Mouse (Mus musculus) gastrocnemius, postnatal 4 days (tissue): ENCODE data around the gene Ffar4. TPM values are rescaled to one million over a fixed set of nuclear protein-coding genes. Genes with fewer than 3 reads are reported as not detected.
A peak's percentile ranks its signal among the peaks of the same experiment; 100 is the strongest.

Source experiments
- DNase-seq, 2 experiments: peaks; one replicate each; pipeline ENCODE4 v3.0.0; 2021 to 2022; ENCODE audit warnings: low spot score in 2 of 2, mixed read lengths in 2 of 2
- long read RNA-seq, 2 experiments: library from polyadenylated mRNA; stranded (forward); transcript quantifications; one replicate each; pipeline ENCODE4 v2.0.0; 2021
- total RNA-seq, 2 experiments: library from RNA; stranded (reverse); gene quantifications; 2 replicates each; pipeline ENCODE4 v1.2.3; 2021

Gene Ffar4
- total RNA-seq: under 1 TPM in 1 of 2 experiments, not detected in 1; 0.31 TPM
- long read RNA-seq, experiment 1: 0 reads
- long read RNA-seq, experiment 2, partial matches to known transcripts: 0 of 1 reads
- long read RNA-seq, experiment 2, other reads (novel, unspliced or antisense): 0 of 1 reads

DNA sequence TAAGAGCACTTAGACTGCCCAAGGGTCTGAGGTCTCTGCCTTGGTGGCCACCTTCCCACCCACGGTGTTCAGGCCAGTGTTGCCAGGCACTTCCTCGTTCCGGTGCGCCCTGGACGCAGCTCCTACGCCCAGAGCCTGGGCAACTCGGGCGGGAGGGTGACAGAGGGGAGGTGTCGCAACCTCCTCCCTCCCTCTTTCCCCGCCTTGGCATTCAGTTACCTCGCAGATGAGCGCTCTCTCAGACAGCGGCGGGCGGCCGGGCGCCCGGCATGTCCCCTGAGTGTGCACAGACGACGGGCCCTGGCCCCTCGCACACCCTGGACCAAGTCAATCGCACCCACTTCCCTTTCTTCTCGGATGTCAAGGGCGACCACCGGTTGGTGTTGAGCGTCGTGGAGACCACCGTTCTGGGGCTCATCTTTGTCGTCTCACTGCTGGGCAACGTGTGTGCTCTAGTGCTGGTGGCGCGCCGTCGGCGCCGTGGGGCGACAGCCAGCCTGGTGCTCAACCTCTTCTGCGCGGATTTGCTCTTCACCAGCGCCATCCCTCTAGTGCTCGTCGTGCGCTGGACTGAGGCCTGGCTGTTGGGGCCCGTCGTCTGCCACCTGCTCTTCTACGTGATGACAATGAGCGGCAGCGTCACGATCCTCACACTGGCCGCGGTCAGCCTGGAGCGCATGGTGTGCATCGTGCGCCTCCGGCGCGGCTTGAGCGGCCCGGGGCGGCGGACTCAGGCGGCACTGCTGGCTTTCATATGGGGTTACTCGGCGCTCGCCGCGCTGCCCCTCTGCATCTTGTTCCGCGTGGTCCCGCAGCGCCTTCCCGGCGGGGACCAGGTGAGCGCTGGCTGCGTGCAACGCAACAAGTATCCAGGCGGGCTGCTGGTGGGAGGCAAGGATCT, at the start of gene Ffar4:
Ffar4 (plus strand) TSS at position 214 of the 901 bp plus-strand sequence.
- no peak for DNase-seq

GRCm38 (mm10) chr19:38049686-38050085, 47.2 kb upstream of the Ffar4 start:
- no peak for DNase-seq

- DNase-seq: no peak
Measured at GRCm38 (mm10) chr19:38053227-38054041, 43.4 kb upstream of the Ffar4 start.

DNA sequence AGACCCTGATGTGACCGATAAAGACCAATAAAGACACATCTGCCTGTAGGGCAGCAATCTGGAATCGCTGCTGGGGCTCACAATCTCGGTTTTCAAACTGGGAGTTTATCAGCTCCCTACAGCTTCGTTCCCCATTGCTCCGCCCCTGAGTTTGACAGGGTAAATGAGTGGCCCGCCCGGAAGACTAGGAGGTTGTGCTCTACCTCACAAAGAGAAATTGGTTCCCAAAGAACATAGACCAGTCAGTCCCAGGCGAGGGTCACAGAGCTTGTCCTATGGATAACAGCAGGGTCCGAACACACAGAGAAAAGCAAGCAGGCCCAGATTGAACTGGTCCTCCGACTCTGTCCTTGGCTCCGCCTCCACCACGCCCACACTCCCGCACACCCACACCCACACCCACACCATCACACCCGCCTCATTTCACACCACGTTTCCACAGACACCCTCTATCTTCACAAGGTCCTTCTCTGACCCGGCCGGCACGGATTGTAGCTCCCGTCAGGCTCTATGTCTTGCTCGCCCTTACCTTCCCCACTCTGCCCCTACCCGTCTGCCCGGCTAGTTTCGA, 42.6 kb upstream of the Ffar4 start:
- DNase-seq: peak in 1 of 2 experiments; percentile 79

DNA sequence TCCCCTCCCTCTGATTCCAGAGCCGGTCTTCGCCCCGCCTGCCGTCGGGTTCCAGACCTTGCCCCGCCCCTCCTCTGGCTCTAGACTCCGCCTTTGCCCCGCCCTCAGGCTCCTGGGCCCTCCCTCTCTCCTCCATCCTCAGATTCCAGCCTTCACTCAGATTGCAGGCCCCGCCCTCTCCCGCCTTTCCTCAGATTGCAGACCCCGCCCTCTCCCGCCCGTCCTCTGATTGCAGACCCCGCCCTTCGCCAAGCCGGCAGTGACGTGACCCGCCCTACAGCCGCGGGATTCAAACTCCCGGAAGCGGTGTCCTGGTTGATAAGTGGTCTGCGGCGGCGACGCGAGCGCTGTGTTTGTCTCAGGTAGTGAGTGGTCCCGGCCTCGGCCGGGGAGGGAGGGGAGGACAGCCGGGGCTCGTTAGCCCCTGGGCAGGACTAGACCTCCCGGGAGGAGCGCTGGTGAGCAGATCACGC, 42.1 kb upstream of the Ffar4 start, which contains the start of gene Cep55:
Cep55 (plus strand) TSS at position 292 of the 473 bp plus-strand sequence.
- DNase-seq: peak; percentile 83 to 96

GRCm38 (mm10) chr19:38055798-38056197, 41.1 kb upstream of the Ffar4 start:
- no peak for DNase-seq

DNA sequence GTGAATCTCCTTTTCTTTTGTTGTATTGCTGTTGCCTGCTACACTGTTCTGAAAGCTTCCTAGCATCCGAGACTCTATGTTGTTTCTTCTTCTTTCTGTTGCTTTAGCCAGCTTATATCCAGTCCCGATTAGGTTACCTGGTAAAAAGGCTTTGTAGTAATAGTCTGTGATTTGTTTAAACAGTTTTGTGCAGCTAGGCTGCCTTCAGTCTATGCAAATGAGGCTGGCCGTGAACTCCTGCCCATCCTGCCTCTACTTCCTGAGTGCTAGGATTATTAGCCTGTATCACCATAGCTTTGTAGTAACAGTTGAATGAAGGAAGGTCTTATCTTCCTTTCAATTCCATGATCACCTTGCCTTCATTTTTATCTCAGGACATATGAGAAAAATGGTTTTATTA, 40.6 kb upstream of the Ffar4 start:
- DNase-seq: no peak

DNA sequence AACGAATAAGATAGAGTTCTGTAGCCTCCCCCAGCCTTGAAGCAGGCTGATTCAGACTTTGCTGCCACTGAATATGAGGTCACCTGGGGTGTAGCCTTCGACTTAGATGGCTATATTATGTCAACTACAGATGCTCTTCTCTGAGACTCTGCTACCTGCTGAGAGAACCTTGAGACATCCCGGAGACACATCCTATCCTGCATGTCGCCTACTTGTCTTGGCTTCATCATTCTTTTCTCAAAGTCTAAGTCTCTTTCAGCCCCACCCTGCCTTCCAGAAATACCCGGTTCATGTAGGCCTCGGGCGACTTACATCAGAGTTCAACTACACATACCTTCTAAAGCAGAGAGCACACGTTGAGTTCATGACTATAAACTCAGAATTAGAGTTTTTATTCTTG, 39.9 kb upstream of the Ffar4 start:
- DNase-seq: no peak

DNA sequence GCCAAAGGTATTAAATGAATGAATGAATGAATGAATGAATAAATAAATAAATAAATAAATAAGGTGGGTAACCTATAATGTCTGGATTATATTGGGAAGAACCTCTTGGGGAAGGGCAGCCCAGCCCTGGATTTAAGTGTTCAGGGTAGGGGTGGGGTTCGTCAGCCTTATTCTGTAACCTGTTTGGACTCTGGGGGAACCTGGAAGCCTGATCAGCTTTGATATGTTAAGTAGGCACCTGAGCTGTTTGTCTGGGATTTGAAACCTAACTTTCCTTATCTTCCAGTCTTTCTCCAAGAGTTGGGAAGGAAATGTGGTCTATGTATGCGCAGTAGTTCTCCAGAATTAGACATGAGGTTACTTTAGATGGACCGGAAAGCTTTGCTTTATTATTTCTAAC, 33.7 kb upstream of the Ffar4 start:
- DNase-seq: no peak

- no peak for DNase-seq
Measured at GRCm38 (mm10) chr19:38064051-38064450, 32.8 kb upstream of the Ffar4 start.

DNA sequence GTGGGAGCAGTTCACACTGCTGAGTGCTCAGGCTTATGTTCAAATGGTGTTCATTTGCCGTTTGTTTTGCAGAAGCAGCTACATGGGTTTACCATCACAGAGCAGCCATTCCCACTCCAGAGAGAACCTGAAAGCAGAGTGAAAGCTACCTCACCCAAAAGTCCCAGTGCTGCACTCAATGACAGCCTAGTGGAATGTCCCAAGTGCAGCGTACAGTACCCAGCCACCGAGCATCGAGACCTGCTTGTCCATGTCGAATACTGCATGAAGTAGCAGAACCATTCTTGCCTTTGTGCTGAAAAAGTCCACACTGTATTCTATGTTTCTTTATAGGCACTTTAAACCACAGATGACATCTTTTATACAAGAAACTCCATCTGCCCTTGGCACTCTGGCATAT, 23.6 kb upstream of the Ffar4 start:
- no peak for DNase-seq

DNA sequence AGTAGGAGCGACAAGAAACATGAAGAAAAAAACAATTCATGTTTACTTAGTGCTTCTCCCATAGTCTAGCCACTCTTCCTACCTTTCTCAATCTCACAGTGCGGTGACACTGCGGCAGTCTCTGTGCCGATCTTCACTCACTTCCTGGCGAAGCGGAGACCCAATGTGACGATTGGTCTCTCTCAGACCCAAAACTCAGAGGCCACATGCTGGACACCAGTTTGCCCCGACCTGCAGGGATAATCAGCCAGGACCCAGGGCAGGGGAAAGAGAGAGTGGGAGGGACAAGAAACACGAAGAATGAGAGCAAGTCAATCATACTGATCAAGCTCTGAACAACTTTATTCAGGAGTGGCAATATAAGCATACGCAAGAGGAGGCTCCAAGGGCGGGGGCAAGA, 21.8 kb upstream of the Ffar4 start:
- DNase-seq: no peak

DNA sequence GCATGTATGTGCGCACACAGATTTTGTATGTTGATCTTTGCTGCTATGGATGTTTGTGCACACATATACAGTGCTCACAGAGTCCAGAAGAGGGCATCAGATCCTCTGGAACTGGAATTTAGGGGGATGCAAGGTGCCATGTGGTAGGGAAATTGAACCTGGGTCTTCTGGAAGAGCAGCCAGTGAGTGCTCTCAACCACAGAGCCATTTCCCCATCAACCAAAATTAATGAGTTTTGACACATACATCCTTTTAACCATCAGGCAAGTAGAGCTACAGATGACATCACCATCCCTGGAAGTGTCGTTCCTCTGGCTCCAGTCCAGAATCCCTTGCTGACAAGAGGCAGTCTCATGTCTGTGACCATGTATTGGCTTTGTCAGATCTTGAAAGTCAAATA, 20.6 kb upstream of the Ffar4 start:
- DNase-seq: no peak

GRCm38 (mm10) chr19:38077851-38078540, 18.9 kb upstream of the Ffar4 start:
- DNase-seq: no peak

DNA sequence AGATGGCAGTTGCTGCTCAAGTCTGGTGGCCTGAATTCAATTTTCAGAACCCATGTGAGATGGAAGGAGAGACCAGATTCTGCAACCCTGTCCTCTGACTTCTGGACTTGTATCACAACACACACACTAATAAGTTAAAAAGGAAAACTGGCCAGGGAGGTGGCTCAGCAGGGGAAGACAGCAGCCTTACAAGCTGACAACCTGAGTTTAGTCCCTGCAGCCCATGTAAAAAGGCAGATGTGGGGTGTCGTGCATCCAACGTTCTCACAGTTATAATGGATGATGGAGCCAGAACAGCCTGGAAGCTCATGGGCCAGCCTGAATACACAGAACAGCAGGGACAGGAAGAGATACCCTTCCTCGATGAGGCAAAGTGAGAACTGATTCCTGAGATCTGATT, 15.5 kb upstream of the Ffar4 start:
- DNase-seq: no peak

DNA sequence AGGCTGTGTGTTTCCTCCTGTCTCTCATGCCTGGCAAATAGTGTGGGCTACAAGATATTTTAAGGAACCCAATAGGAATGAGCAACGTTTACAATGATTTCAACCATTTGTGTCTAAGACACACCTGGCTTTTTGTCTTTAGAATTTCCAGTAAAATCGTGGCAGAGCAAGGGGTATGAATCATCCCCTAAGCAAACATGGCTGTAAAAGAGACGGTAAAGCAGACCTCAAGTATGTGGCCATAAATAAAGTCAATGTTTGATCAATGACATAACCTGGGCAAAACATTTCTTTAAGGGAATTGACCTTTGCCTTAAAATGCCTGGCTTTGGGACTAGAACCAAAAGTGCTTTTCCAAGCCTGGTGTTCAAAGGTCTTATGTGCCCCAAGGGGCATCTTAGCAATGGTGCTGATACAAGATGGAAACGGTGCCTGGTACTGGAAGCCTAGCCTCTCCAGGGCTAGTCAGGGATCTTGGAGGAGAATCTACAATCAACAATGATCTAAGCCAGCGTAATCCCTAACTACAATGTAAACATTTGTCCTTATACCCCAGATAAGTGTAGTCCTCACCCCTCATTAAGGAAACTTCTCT, 13.8 kb upstream of the Ffar4 start:
- DNase-seq: no peak

GRCm38 (mm10) chr19:38085841-38086240, 11.0 kb upstream of the Ffar4 start:
- no peak for DNase-seq

GRCm38 (mm10) chr19:38086948-38087551, 9.8 kb upstream of the Ffar4 start:
- peak; percentile 37 to 64 for DNase-seq

DNA sequence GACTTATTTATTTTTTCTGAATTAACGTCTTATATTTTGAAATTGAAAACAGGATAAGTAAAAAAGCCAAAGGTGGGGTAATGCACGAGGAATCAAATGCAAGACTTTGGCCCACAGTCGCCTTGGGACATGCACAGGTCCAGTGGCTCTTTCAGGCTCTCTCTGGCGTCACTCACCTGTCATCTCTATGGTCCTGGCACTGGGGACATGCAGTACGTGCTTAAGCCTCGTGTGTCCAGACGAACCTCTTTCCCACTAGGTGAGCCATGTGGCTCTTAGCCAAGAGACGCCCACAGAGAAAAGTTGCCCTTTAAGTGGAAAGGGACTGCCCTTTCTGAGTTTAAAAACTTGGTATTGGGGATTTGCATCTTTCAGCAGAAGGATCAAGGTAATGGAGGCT, 7.5 kb upstream of the Ffar4 start:
- DNase-seq: no peak

GRCm38 (mm10) chr19:38091512-38091985, 5.3 kb upstream of the Ffar4 start:
- no peak for DNase-seq
